Mouse (Mus musculus): ENCODE measurements at regions not wholly inside any gene's neighbourhood (a gene's known extent, or its start where the extent isn't known, plus 50 kb on each side); places are given as distances from the start of the nearest gene placed in this dataset.

DNA sequence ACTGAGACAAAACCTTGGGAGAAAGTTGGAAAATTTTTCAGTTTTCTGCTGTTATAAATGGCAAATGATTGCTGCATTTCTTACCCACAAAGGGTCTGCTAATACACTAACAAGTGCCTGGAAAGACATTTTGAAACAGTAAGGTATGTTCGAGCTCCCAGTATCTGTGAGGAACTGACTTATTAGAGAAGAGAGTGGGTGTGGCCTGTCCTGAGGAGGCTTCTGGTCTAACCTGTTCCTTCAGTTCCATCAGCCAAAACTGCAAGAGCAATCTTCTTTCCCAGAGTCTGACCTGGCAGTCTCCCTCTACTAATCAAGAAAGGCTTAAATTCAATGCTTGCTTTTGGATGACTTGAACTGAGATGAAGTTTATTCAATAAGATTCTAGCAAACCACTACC, 183.6 kb downstream of the Ptprc start:
- H3K27ac ChIP-seq (ENCODE audit: control insufficient read depth, insufficient read depth, low read length) = no peak overlapping the region
- H3K4me1 ChIP-seq (replicated peaks; ENCODE audit: control insufficient read depth, insufficient read depth, low read length) = peaks cover 4% of the 10 kb centered on the region
- 92% methylated on average over 1 of the region's 1 CpGs for WGBS

DNA sequence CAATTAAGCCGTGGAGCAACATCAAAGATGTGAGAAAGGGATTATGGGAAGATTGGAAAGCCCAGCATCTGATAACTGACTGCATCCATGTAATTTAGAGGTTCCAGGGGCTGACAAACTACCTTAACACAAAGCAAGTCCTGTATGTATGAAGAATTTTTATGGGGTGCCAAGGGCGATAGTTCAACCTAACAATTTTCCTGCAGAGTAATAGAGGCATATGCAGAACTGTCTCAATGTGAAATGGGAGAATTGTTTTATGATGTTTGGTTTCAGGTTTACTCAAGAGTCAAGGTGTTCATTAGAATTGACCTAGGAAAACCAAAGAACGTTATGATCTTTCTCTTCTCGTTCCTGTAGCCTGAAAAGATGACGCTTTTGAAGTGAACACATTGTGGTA, 184.1 kb downstream of the Ptprc start:
- H3K27me3 ChIP-seq (ENCODE audit: control insufficient read depth, insufficient read depth, low read length) = no peaks in the 10 kb centered on the region
- H3K27ac ChIP-seq (ENCODE audit: control insufficient read depth, insufficient read depth, low read length) = no peak overlapping the region
- no peak overlapping the region for H3K4me3 ChIP-seq (ENCODE audit: control insufficient read depth, insufficient read depth, low read length)
- WGBS = 97% methylated on average over 5 of the region's 5 CpGs
- H3K4me1 ChIP-seq (replicated peaks; ENCODE audit: control insufficient read depth, insufficient read depth, low read length) = no peaks in the 10 kb centered on the region; the same call in 1 of the 2 replicates
- DNase-seq = no peak
- TF ChIP-seq POLR2A (IDR thresholded peaks at IDR 0.05; ENCODE audit: control insufficient read depth, extremely low read depth, insufficient read depth, low read length, poor library complexity) = no peak
- TF ChIP-seq CTCF (IDR thresholded peaks at IDR 0.05; ENCODE audit: borderline replicate concordance, control insufficient read depth, extremely low read depth, insufficient read depth, low read length, poor library complexity) = no peak
- no peaks in the 10 kb centered on the region for H3K36me3 ChIP-seq (ENCODE audit: control insufficient read depth, insufficient read depth, low read length)

More for the DNA sequence above, 183.6 kb downstream of the Ptprc start:
- no peak for TF ChIP-seq CTCF (IDR thresholded peaks at IDR 0.05; ENCODE audit: borderline replicate concordance, control insufficient read depth, extremely low read depth, insufficient read depth, low read length, poor library complexity)
- no peak for TF ChIP-seq POLR2A (IDR thresholded peaks at IDR 0.05; ENCODE audit: control insufficient read depth, extremely low read depth, insufficient read depth, low read length, poor library complexity)
- no peaks in the 10 kb centered on the region for H3K27me3 ChIP-seq (ENCODE audit: control insufficient read depth, insufficient read depth, low read length)
- no peaks in the 10 kb centered on the region for H3K36me3 ChIP-seq (ENCODE audit: control insufficient read depth, insufficient read depth, low read length)
- DNase-seq = no peak
- H3K4me3 ChIP-seq (ENCODE audit: control insufficient read depth, insufficient read depth, low read length) = no peak overlapping the region

DNA sequence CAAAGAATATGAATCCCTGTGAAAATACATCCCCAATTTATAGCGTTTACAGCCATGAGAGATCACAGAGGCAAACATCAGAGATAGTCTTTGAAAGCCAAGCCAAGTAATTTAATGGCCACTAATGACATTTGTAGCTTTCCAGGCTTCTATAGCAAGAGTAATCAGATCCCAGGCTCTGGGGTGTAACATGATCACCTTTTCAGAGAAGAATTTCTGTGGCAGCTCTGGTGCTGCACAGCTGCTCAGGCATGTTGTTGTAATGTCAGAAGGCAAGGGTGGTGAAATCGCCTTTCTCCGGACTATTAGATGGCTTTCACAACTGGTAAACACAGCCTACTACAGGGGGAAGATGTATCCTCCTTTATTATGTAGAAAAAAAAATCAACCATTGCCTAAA, 202.1 kb downstream of the Ptprc start:
- no peak for DNase-seq
- WGBS = 90% methylated on average over 3 of the region's 3 CpGs
- TF ChIP-seq CTCF (IDR thresholded peaks at IDR 0.05; ENCODE audit: borderline replicate concordance, control insufficient read depth, extremely low read depth, insufficient read depth, low read length, poor library complexity) = no peak
- TF ChIP-seq POLR2A (IDR thresholded peaks at IDR 0.05; ENCODE audit: control insufficient read depth, extremely low read depth, insufficient read depth, low read length, poor library complexity) = no peak

DNA sequence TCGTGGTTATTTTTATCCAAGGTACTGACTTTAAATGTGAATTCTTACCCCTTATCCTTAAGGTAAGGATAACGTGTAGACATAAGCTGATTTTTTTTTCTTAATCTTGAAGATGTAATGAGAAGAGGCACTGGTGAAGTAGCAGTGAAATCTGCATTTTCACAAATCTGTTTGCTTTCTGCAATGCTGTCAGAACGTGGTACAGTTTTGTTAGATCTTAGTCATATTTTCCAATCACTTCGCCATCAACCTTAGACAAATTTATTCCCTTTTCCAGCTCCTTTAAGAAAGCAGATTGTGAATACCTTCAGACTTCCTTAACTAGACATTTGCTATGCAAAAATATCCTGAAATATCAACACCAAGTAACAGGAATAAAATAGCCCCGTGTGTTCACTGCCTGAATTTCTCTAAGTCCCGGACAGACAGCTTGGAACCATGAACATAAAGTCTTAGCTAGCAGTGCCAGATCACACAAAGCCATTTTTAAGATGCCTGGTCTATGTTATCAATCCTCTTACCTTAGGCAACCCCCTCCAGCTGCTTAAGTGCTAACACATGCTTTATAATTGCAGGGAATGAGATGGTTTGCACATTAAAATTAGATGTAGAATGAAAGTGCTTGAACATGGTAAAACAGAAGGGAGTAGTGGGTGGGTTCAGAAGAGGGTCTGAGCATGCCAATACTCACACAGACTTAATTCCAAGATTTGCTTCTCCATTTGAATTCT, 202.7 kb downstream of the Ptprc start:
- no peak for DNase-seq
- no peak overlapping the region for H3K27ac ChIP-seq (ENCODE audit: control insufficient read depth, insufficient read depth, low read length)
- no peaks in the 10 kb centered on the region for H3K27me3 ChIP-seq (ENCODE audit: control insufficient read depth, insufficient read depth, low read length)
- H3K4me1 ChIP-seq (replicated peaks; ENCODE audit: control insufficient read depth, insufficient read depth, low read length) = no peaks in the 10 kb centered on the region
- peaks cover 32% of the 10 kb centered on the region for H3K36me3 ChIP-seq (ENCODE audit: control insufficient read depth, insufficient read depth, low read length)
- H3K4me3 ChIP-seq (ENCODE audit: control insufficient read depth, insufficient read depth, low read length) = no peak overlapping the region
- TF ChIP-seq CTCF (IDR thresholded peaks at IDR 0.05; ENCODE audit: borderline replicate concordance, control insufficient read depth, extremely low read depth, insufficient read depth, low read length, poor library complexity) (no peak), POLR2A (IDR thresholded peaks at IDR 0.05; ENCODE audit: control insufficient read depth, extremely low read depth, insufficient read depth, low read length, poor library complexity) (no peak)
- WGBS = 91% methylated on average over 6 of the region's 6 CpGs

More for the DNA sequence above, 202.1 kb downstream of the Ptprc start:
- Histone ChIP-seq H3K27me3 (ENCODE audit: control insufficient read depth, insufficient read depth, low read length) (no peaks in the 10 kb centered on the region), H3K27ac (ENCODE audit: control insufficient read depth, insufficient read depth, low read length) (no peak overlapping the region), H3K4me1 (replicated peaks; ENCODE audit: control insufficient read depth, insufficient read depth, low read length) (no peaks in the 10 kb centered on the region), H3K36me3 (ENCODE audit: control insufficient read depth, insufficient read depth, low read length) (peaks cover 28% of the 10 kb centered on the region), H3K4me3 (ENCODE audit: control insufficient read depth, insufficient read depth, low read length) (no peak overlapping the region)

DNA sequence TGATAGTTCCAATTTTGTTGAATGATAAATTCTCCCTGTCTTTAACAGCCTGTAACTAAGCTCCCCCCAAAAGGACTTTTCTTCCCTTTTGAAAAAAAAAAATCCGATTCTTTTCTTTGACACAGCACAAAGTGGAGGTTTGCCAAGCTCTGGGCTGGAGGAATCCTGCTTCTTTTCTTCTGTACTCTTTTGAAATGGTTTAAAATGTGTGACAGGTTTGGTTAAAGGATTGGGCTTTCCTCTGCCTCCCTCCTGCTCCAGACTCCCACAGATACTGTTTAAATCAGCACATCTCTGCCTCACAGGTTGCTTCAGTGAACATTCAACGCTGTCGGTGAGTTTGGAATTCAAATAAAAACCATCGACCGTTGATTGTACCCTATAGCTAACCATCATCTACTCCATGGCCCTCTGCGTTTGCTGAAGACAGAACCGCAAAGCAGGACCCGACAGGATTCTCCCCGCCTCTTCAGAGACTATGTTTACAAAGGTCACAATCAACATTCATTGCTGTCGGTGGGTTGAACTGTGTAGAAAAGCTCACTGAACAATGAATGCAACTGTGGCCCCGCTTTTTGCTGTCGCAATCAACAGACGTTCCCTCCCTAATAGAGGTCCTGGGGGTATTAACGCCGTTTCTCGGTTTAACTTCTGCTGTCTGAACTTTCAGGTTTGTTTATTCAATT, 209.2 kb downstream of the Ptprc start:
- Histone ChIP-seq H3K27me3 (ENCODE audit: control insufficient read depth, insufficient read depth, low read length) (no peaks in the 10 kb centered on the region), H3K27ac (ENCODE audit: control insufficient read depth, insufficient read depth, low read length) (no peak overlapping the region), H3K4me1 (replicated peaks; ENCODE audit: control insufficient read depth, insufficient read depth, low read length) (no peaks in the 10 kb centered on the region), H3K36me3 (ENCODE audit: control insufficient read depth, insufficient read depth, low read length) (peaks cover 77% of the 10 kb centered on the region), H3K4me3 (ENCODE audit: control insufficient read depth, insufficient read depth, low read length) (no peak overlapping the region)
- TF ChIP-seq POLR2A (IDR thresholded peaks at IDR 0.05; ENCODE audit: control insufficient read depth, extremely low read depth, insufficient read depth, low read length, poor library complexity) (no peak), CTCF (IDR thresholded peaks at IDR 0.05; ENCODE audit: borderline replicate concordance, control insufficient read depth, extremely low read depth, insufficient read depth, low read length, poor library complexity) (no peak)
- DNase-seq = no peak
- WGBS = 96% methylated on average over 16 of the region's 16 CpGs

DNA sequence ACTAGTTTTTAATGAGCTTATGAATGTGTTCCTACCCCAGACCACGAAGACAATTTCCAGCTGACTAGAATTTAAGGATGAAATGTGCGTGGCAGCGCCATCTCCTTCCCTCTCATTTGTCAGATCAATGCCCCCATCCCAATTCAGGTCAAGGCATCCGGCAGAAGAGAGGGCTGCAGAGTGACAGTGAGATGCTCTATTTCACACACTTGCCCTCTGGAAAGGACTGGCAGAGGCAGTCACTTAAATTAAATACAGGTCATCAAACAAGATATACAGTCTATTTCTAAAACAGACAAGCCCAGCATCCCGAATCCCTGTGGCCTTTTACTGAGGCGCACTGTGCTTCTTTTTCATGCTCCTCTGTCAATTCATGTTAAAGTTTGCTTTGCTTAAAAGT, 211.9 kb downstream of the Ptprc start:
- peaks cover 86% of the 10 kb centered on the region for H3K36me3 ChIP-seq (ENCODE audit: control insufficient read depth, insufficient read depth, low read length)
- WGBS = 96% methylated on average over 6 of the region's 6 CpGs
- H3K4me1 ChIP-seq (replicated peaks; ENCODE audit: control insufficient read depth, insufficient read depth, low read length) = no peaks in the 10 kb centered on the region
- no peaks in the 10 kb centered on the region for H3K27me3 ChIP-seq (ENCODE audit: control insufficient read depth, insufficient read depth, low read length)
- H3K27ac ChIP-seq (ENCODE audit: control insufficient read depth, insufficient read depth, low read length) = no peak overlapping the region
- TF ChIP-seq CTCF (IDR thresholded peaks at IDR 0.05; ENCODE audit: borderline replicate concordance, control insufficient read depth, extremely low read depth, insufficient read depth, low read length, poor library complexity) (no peak), POLR2A (IDR thresholded peaks at IDR 0.05; ENCODE audit: control insufficient read depth, extremely low read depth, insufficient read depth, low read length, poor library complexity) (no peak)
- no peak for DNase-seq
- H3K4me3 ChIP-seq (ENCODE audit: control insufficient read depth, insufficient read depth, low read length) = no peak overlapping the region

All from thymus, adult 2 months (tissue).